In the genomic region with DNA sequence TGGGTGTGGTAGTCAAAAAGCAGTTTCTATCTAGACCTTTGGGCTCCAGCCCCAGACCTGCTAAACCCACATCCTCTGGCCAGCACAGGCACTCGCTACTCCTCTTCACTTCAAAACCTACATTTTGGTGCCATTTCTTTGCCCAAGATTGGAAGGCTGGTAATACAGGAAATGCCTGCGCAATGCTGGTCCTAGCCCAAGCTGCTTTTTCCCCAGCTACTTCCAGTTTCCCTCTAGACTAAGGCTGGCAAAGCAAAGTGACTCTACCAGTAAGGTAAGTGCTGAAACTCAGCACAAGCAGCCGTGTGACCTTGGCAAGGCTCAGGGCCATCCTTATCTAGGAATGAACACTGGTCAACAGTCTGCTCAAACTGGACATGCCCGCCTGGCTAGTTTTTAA, we compare ENCODE assay signal across 13 mouse cellular contexts. TPM values are rescaled to one million over a fixed set of nuclear protein-coding genes. Genes with fewer than 3 reads are reported as not detected.
DNase-seq lines count a peak whose midpoint lies in the region; ATAC-seq lines count a peak whose summit lies in the region.
"Had no signal": no experiment of that assay in that cellular context is flagged by ENCODE, and none has a peak within 500 bp of the region (broad histone marks: within the 10 kb centered on the region; RNA-seq: fewer than 3 reads in every experiment).

No protein-coding gene starts in this region.

- no peak overlapping the region for H3K4me2 ChIP-seq in heart, embryonic 16.5 days (ENCODE audit: low read depth, low read length)
- no peak overlapping the region for H3K4me2 ChIP-seq in stomach, embryonic 15.5 days

- peaks cover 5% of the 10 kb centered on the region for H3K4me1 ChIP-seq in heart, embryonic 16.5 days (ENCODE audit: control insufficient read depth, insufficient read depth, low read length)
- H3K4me1 ChIP-seq in stomach, embryonic 15.5 days, result no peaks in the 10 kb centered on the region

- peaks cover 58% of the 10 kb centered on the region for H3K36me3 ChIP-seq in heart, embryonic 16.5 days (ENCODE audit: control insufficient read depth, insufficient read depth)
- peaks cover 46% of the 10 kb centered on the region for H3K36me3 ChIP-seq in stomach, embryonic 15.5 days

- H3K9ac ChIP-seq in heart, embryonic 16.5 days (ENCODE audit: low read length), result no peak overlapping the region
- no peak overlapping the region for H3K9ac ChIP-seq in stomach, embryonic 15.5 days

- H3K9me3 ChIP-seq in heart, embryonic 16.5 days (replicated peaks; ENCODE audit: control insufficient read depth, low read length), result no peaks in the 10 kb centered on the region
- no peaks in the 10 kb centered on the region for H3K9me3 ChIP-seq in stomach, embryonic 15.5 days

- H3K27me3 ChIP-seq in heart, embryonic 16.5 days (ENCODE audit: control insufficient read depth, insufficient read depth, low read length), result no peaks in the 10 kb centered on the region
- H3K27me3 ChIP-seq in stomach, embryonic 15.5 days (replicated peaks), result no peaks in the 10 kb centered on the region

- peak overlapping the region; percentile 8; the same call in 1 of the 2 replicates for H3K27ac ChIP-seq in heart, embryonic 16.5 days (ENCODE audit: low read length)
- H3K27ac ChIP-seq in stomach, embryonic 15.5 days, result peak overlapping the region; percentile 36
- H3K27ac ChIP-seq: macrophage had no signal

- no peak overlapping the region for H3K4me3 ChIP-seq in heart, embryonic 16.5 days (ENCODE audit: low read length)
- no peak overlapping the region for H3K4me3 ChIP-seq in stomach, embryonic 15.5 days (replicated peaks)

- DNase-seq in adrenal gland, adult (ENCODE audit: inconsistent age in 2 of 2, low spot score in 1 of 2), result peak; percentile 79 to 87
- DNase-seq in adrenal gland, postnatal 4 days (ENCODE audit: low spot score in 2 of 2), result no peak
- DNase-seq in ovary, adult 18-20 months (ENCODE audit: low spot score), result peak; percentile 63
- DNase-seq in ovary, postnatal 14 days (ENCODE audit: low spot score), result no peak
- no peak for DNase-seq in neural tube, embryonic 10.5 days (ENCODE audit: extremely low spot score, low spot score)
- no peak for DNase-seq in Muller cell, postnatal 12 days (ENCODE audit: inconsistent ontology term)
- DNase-seq: cerebellum, adult 9-10 months; layer of hippocampus, adult 9-11 months; retina, postnatal 1 day had no signal

- no peak for ATAC-seq in heart, embryonic 16.5 days (replicated peaks; ENCODE audit: extremely low read depth, insufficient read depth, low FRiP score)
- ATAC-seq in stomach, embryonic 15.5 days (ENCODE audit: insufficient read depth, low FRiP score, low read depth), result 0 out of 2 replicates have a peak, but pooled peaks have one; percentile 40
- ATAC-seq: forebrain, embryonic 16.5 days had no signal

- 60% methylated on average over 4 of the region's 4 CpGs for WGBS in heart, embryonic 16.5 days
- WGBS in stomach, embryonic 15.5 days, result 82% methylated on average over 4 of the region's 4 CpGs

RNA-seq across cellular contexts. Expression of a gene that starts 16.1 kb away (rescaled TPM):
- total RNA-seq in adrenal gland, postnatal 4 days (2021), result 10 to 100 TPM; 13.0 to 19.5 TPM
- polyA plus RNA-seq in heart, embryonic 16.5 days (2015; fragmentation: Nextera tagmentation; extraction: Ambion mirVana), result 9.4 and 10.1 TPM in 2 replicates
- polyA plus RNA-seq in stomach, embryonic 15.5 days (2015; fragmentation: Nextera tagmentation; extraction: Ambion mirVana), result 16.9 and 20.7 TPM in 2 replicates

RNA-seq across cellular contexts. Expression of a gene that starts 25.4 kb away (rescaled TPM):
- total RNA-seq in adrenal gland, postnatal 4 days (2021), result 100 to 1,000 TPM; 112 to 118 TPM
- 102 and 111 TPM in 2 replicates for polyA plus RNA-seq in heart, embryonic 16.5 days (2015; fragmentation: Nextera tagmentation; extraction: Ambion mirVana)
- 118 and 131 TPM in 2 replicates for polyA plus RNA-seq in stomach, embryonic 15.5 days (2015; fragmentation: Nextera tagmentation; extraction: Ambion mirVana)

RNA-seq across cellular contexts. Expression of a gene that starts 39.3 kb away (rescaled TPM):
- total RNA-seq in adrenal gland, postnatal 4 days (2021), result 10 to 100 TPM in 1 of 2 experiments, 1 to 10 TPM in 1; 8.4 to 13.1 TPM
- 16.6 and 19.6 TPM in 2 replicates for polyA plus RNA-seq in heart, embryonic 16.5 days (2015; fragmentation: Nextera tagmentation; extraction: Ambion mirVana)
- polyA plus RNA-seq in stomach, embryonic 15.5 days (2015; fragmentation: Nextera tagmentation; extraction: Ambion mirVana), result 23.5 and 34.5 TPM in 2 replicates

RNA-seq across cellular contexts. Expression of a gene that starts 46.5 kb away (rescaled TPM):
- total RNA-seq in adrenal gland, postnatal 4 days (2021), result 10 to 100 TPM; 20.4 to 27.5 TPM
- polyA plus RNA-seq in heart, embryonic 16.5 days (2015; fragmentation: Nextera tagmentation; extraction: Ambion mirVana), result 54.5 and 61.9 TPM in 2 replicates
- polyA plus RNA-seq in stomach, embryonic 15.5 days (2015; fragmentation: Nextera tagmentation; extraction: Ambion mirVana), result 156 and 180 TPM in 2 replicates

RNA-seq across cellular contexts. Expression of a gene that starts 58.8 kb away (rescaled TPM):
- total RNA-seq in adrenal gland, postnatal 4 days (2021), result 10 to 100 TPM in 1 of 2 experiments, 1 to 10 TPM in 1; 9.3 to 12.9 TPM
- polyA plus RNA-seq in heart, embryonic 16.5 days (2015; fragmentation: Nextera tagmentation; extraction: Ambion mirVana), result 4.1 and 6.5 TPM in 2 replicates
- polyA plus RNA-seq in stomach, embryonic 15.5 days (2015; fragmentation: Nextera tagmentation; extraction: Ambion mirVana), result 20.2 and 22.4 TPM in 2 replicates

Comparison
In these comparisons a context has a peak if more than half of its experiments do, and no peak if none do; other contexts are left out.
1. DNase-seq: peak in adrenal gland, adult (2 of 2) and ovary, adult 18-20 months (single experiment); none in adrenal gland, postnatal 4 days (0 of 2), ovary, postnatal 14 days (single experiment), neural tube, embryonic 10.5 days (single experiment) and Muller cell, postnatal 12 days (single experiment).